Mouse (Mus musculus) lung, postnatal 0 days (tissue): ENCODE measurements at regions not wholly inside any gene's neighbourhood (a gene's known extent, or its start where the extent isn't known, plus 50 kb on each side); places are given as distances from the start of the nearest gene placed in this dataset.

Source experiments
- ATAC-seq: fragments of 200-750 bp; cut with Nextera tagmentation; 2 replicates; pipeline ENCODE4 v1.8.0; 2017; ENCODE audit warnings: moderate library complexity
- DNase-seq: peaks from one replicate; pipeline ENCODE4 v3.0.0-alpha.2; 2016; ENCODE audit warnings: low spot score
- H3K27ac ChIP-seq: fragments of 300-500 bp; sonication (generic); 2 replicates; pipeline ENCODE4 v1.5.1; 2014; ENCODE audit warnings: antibody characterized with exemption, mild to moderate bottlenecking, low read length, mixed read lengths
- H3K27me3 ChIP-seq: fragments of 300-500 bp; sonication (generic); replicated peaks from 2 replicates; pipeline ENCODE4 v1.6.1; 2014; ENCODE audit warnings: low read length, mixed read lengths; ENCODE audit not compliant: insufficient read depth
- H3K36me3 ChIP-seq: fragments of 300-500 bp; sonication (generic); 2 replicates; pipeline ENCODE4 v1.6.1; 2014; ENCODE audit warnings: low read length, mixed read lengths; ENCODE audit not compliant: insufficient read depth
- H3K4me1 ChIP-seq: fragments of 300-500 bp; sonication (generic); 2 replicates; pipeline ENCODE4 v1.6.1; 2014; ENCODE audit warnings: antibody characterized with exemption, low read depth, low read length, mixed read lengths; ENCODE audit not compliant: insufficient read depth
- H3K4me2 ChIP-seq: fragments of 300-500 bp; sonication (generic); replicated peaks from 2 replicates; pipeline ENCODE4 v1.6.1; 2014; ENCODE audit warnings: low read depth, mild to moderate bottlenecking, low read length, moderate library complexity, mixed read lengths
- H3K4me3 ChIP-seq: fragments of 300-500 bp; sonication (generic); 2 replicates; pipeline ENCODE4 v1.5.1; 2014; ENCODE audit warnings: low read depth, low read length
- H3K9ac ChIP-seq: fragments of 300-500 bp; sonication (generic); replicated peaks from 2 replicates; pipeline ENCODE4 v1.6.1; 2014; ENCODE audit warnings: low read depth, mild to moderate bottlenecking
- H3K9me3 ChIP-seq: fragments of 300-500 bp; sonication (generic); 2 replicates; pipeline ENCODE4 v1.6.1; 2016; ENCODE audit warnings: low read length, mixed read lengths
- CTCF ChIP-seq: IDR thresholded peaks from 2 replicates; pipeline ENCODE4 v1.5.1; 2016; ENCODE audit warnings: antibody characterized with exemption, mild to moderate bottlenecking
- EP300 ChIP-seq: IDR thresholded peaks from 2 replicates; pipeline ENCODE4 v1.6.1; 2016; ENCODE audit warnings: antibody characterized with exemption, mild to moderate bottlenecking, control low read depth
- WGBS: fragments of 180-500 bp; shearing (Covaris S2); extraction: QIAGEN DNeasy Blood & Tissue Kit; methylation state at CpG from one replicate; pipeline ENCODE4 v1.1.7; 2014; 5-methylcytosine and 5-hydroxymethylcytosine counted together

GRCm38 (mm10) chr4:53232436-53232835 is 72.7 kb upstream of the Abca1 start:
- Histone ChIP-seq H3K36me3 (no peaks in the 10 kb centered on the region), H3K27me3 (no peaks in the 10 kb centered on the region), H3K4me1 (no peaks in the 10 kb centered on the region), H3K9me3 (no peaks in the 10 kb centered on the region), H3K9ac (no peak overlapping the region), H3K27ac (no peak overlapping the region), H3K4me2 (no peak overlapping the region), H3K4me3 (no peak overlapping the region)
- DNase-seq (no peak), ATAC-seq (no peak)
- WGBS, result 63% methylated on average over 3 of the region's 3 CpGs
- TF ChIP-seq CTCF, result no peak
- no peak for TF ChIP-seq EP300

DNA sequence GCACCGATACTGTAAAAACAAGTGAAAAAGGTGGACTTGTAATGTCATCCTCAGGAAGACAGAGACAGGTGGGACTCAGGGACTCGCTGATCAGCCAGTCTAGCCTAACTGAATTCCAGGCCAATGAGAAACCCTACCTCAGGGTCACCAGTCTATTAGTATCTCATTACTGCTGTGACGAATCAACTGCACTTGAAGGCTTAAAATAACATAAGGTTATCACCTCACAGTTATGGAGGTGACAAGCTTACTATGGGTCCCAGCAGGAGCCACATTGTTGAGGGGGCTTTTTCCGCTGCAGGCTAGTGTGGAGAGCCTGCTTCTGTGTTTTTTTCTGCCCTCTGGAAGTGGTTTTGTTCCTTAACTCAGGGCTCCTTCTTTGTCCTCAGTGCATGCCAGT is 72.2 kb upstream of the Abca1 start:
- Histone ChIP-seq H3K4me3 (no peak overlapping the region), H3K27ac (no peak overlapping the region), H3K27me3 (no peaks in the 10 kb centered on the region), H3K9ac (no peak overlapping the region), H3K36me3 (no peaks in the 10 kb centered on the region), H3K4me2 (no peak overlapping the region), H3K4me1 (no peaks in the 10 kb centered on the region), H3K9me3 (no peaks in the 10 kb centered on the region)
- no peak for TF ChIP-seq EP300
- no peak for TF ChIP-seq CTCF
- WGBS, result 73% methylated on average over 4 of the region's 4 CpGs
- DNase-seq, result no peak
- no peak for ATAC-seq

DNA sequence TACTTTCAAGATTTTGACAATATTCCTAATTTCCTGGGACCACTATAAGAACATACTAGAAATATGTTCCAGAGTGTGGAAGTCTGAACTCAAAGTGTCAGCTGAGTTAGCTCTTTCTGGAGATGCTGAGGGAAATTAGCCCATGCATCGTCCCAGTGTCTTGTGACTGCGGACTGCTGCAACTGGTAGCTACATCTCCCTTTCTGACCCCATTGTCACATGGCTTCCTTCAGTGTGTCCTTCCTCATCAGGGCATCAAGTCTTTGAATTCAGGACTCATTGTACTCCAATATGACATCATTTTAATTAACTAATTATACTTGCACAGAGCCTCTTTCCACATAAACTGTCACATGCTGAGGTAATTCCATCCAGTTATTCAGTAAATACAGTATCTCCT is 71.4 kb upstream of the Abca1 start:
- ATAC-seq, result no peak
- Histone ChIP-seq H3K9ac (no peak overlapping the region), H3K9me3 (no peaks in the 10 kb centered on the region), H3K27ac (no peak overlapping the region), H3K4me2 (no peak overlapping the region), H3K36me3 (no peaks in the 10 kb centered on the region), H3K4me1 (no peaks in the 10 kb centered on the region), H3K4me3 (no peak overlapping the region), H3K27me3 (no peaks in the 10 kb centered on the region)
- TF ChIP-seq CTCF, result no peak
- no peak for TF ChIP-seq EP300
- WGBS, result 96% methylated on average over 2 of the region's 2 CpGs
- no peak for DNase-seq

- H3K4me3 ChIP-seq, result no peak overlapping the region
- H3K4me2 ChIP-seq, result no peak overlapping the region
- no peak for TF ChIP-seq EP300
- no peak for TF ChIP-seq CTCF
- no peak overlapping the region for H3K27ac ChIP-seq
- no peaks in the 10 kb centered on the region for H3K36me3 ChIP-seq
- H3K9ac ChIP-seq, result no peak overlapping the region
- no peaks in the 10 kb centered on the region for H3K4me1 ChIP-seq
- 65% methylated on average over 4 of the region's 4 CpGs for WGBS
- H3K27me3 ChIP-seq, result no peaks in the 10 kb centered on the region
- no peaks in the 10 kb centered on the region for H3K9me3 ChIP-seq
- DNase-seq (no peak), ATAC-seq (no peak)
These were observed 68.7 kb upstream of the Abca1 start for GRCm38 (mm10) chr4:53228444-53228843.

DNA sequence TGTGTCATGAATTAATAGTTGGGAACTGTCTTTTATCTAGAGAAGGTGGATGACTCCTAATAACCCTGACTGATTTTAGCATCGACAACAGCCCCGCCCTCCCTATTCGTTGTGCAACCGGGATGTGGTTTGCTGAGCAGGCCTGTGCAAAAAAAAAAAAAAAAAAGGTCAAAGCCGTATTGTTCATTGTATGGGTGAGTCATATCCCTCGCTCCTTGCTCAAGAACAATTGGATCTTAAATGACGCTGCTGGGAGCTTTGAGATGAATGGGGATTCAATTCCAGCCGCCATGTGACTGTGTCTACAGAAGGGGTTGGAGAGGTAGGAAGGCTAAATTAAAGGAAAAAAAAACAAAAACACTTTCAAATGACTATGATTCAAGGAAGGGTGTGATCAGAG is 68.1 kb upstream of the Abca1 start:
- Histone ChIP-seq H3K9ac (no peak overlapping the region), H3K4me2 (no peak overlapping the region), H3K4me3 (no peak overlapping the region), H3K4me1 (no peaks in the 10 kb centered on the region), H3K9me3 (no peaks in the 10 kb centered on the region), H3K27ac (no peak overlapping the region), H3K36me3 (no peaks in the 10 kb centered on the region), H3K27me3 (no peaks in the 10 kb centered on the region)
- ATAC-seq, result peak; percentile 76
- TF ChIP-seq CTCF (no peak), EP300 (peak; percentile 80)
- DNase-seq, result peak; percentile 85
- 22% methylated on average over 8 of the region's 8 CpGs for WGBS

- Histone ChIP-seq H3K9me3 (no peaks in the 10 kb centered on the region), H3K27me3 (no peaks in the 10 kb centered on the region), H3K36me3 (no peaks in the 10 kb centered on the region), H3K4me2 (no peak overlapping the region), H3K4me1 (no peaks in the 10 kb centered on the region), H3K27ac (peak overlapping the region; percentile 32), H3K4me3 (no peak overlapping the region), H3K9ac (no peak overlapping the region)
- peak; percentile 74 for DNase-seq
- ATAC-seq, result peak; percentile 65
- TF ChIP-seq EP300, result peak; percentile 90
- no peak for TF ChIP-seq CTCF
- 44% methylated on average over 1 of the region's 1 CpGs for WGBS
These were observed 67.4 kb upstream of the Abca1 start for GRCm38 (mm10) chr4:53227071-53227470.

DNA sequence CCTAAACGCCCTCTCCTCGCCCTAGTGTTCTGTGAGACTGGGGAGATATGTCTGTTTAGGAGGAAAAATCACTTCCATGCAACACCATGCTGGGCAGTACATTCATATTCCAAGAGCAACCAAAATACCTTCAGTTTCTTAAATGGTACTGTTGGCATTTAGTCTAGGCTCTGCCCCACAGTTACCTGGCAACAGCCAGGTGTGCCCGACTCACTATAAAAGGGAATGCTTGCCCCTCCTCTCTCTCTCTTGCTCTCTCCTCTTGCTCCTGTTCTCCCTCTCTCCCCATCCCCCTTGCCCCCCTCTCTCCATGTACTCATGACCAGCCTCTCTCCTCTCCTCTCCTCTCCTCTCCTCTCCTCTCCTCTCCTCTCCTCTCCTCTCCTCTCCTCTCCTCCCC is 66.7 kb upstream of the Abca1 start:
- H3K4me1 ChIP-seq, result no peaks in the 10 kb centered on the region
- peak; percentile 63 for ATAC-seq
- no peak for TF ChIP-seq EP300
- whole genome bisulfite sequencing, result 78% methylated on average over 3 of the region's 3 CpGs
- DNase-seq, result peak; percentile 42
- no peak overlapping the region for H3K4me3 ChIP-seq
- H3K9ac ChIP-seq, result no peak overlapping the region
- no peaks in the 10 kb centered on the region for H3K9me3 ChIP-seq
- H3K27ac ChIP-seq, result no peak overlapping the region
- H3K27me3 ChIP-seq, result no peaks in the 10 kb centered on the region
- H3K4me2 ChIP-seq, result no peak overlapping the region
- no peaks in the 10 kb centered on the region for H3K36me3 ChIP-seq
